Comparison of ENCODE assay signal across 8 mouse cellular contexts in the genomic region with DNA sequence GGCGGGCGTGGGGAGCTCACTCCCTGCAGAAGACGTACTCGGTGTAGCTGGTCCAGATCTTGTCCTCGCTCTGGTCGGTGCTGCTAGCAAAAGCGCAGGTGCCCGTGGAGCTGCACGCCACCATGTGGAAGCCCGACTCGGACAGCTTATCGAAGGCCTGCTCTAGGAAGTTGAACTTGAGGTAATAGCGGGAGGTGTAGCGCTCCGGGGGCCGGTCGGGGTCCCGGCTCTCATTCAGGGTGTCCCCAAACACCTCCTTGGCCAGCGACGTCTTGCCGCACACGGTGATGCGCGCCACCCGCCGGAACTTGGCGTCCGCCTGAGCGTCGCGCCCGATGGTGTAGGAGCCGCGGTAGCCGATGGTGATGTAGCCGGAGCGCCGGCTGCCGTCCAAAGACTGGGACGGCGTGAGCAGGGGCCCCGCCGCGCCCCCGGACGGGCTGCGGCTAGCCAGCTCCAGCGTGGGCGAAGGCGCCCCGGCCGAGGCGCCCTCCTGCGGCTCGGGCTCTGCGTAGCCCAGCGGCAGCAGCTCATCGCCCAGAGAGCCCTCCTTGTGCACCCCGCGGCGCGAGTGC. TPM values are rescaled to one million over a fixed set of nuclear protein-coding genes. Genes with fewer than 3 reads are reported as not detected.
DNase-seq lines count a peak whose midpoint lies in the region; ATAC-seq lines count a peak whose summit lies in the region.

No protein-coding gene starts in this region.

- H3K36me3 ChIP-seq in embryonic facial prominence, embryonic 15.5 days, result no peaks in the 10 kb centered on the region
- no peaks in the 10 kb centered on the region for H3K36me3 ChIP-seq in heart, embryonic 12.5 days
- no peaks in the 10 kb centered on the region for H3K36me3 ChIP-seq in kidney, embryonic 15.5 days
- H3K36me3 ChIP-seq in liver, embryonic 11.5 days (ENCODE audit: control insufficient read depth, insufficient read depth, low read length), result no peaks in the 10 kb centered on the region
- 0 out of 2 replicates have a peak, but pooled peaks cover 2% of the 10 kb centered on the region for H3K36me3 ChIP-seq in splenic B cell, adult 2 months (ENCODE audit: control insufficient read depth, insufficient read depth, low read length, poor library complexity, severe bottlenecking)

- peak; percentile 52 for DNase-seq in left cerebral cortex, adult 11 months (ENCODE audit: low spot score)
- no peak for DNase-seq in left cerebral cortex, postnatal 36 days (ENCODE audit: low spot score in 2 of 2)
- peak; percentile 64 for DNase-seq in liver, embryonic 11.5 days (ENCODE audit: low spot score)
- peak; percentile 83 for DNase-seq in splenic B cell, adult 2 months (ENCODE audit: low read depth, low spot score)

- intact Hi-C loops in left cerebral cortex, postnatal 36 days (cut with DNase I), result loop anchor here (2.0 to 5.0 kb wide), 5 partner anchors 79 to 799 kb away; no protein-coding TSS in a partner anchor

- ATAC-seq in embryonic facial prominence, embryonic 15.5 days (ENCODE audit: insufficient number of reproducible peaks, low FRiP score, low TSS enrichment, low read depth), result 0 out of 2 replicates have a peak, but pooled peaks have one; percentile 11
- ATAC-seq in heart, embryonic 12.5 days (ENCODE audit: insufficient number of reproducible peaks, low FRiP score), result peak; percentile 34
- ATAC-seq in kidney, embryonic 15.5 days (replicated peaks; ENCODE audit: low FRiP score), result peak; percentile 26
- peak; percentile 12 for ATAC-seq in liver, embryonic 11.5 days (replicated peaks; ENCODE audit: low FRiP score)
- peak; percentile 34; the same call in 1 of the 2 replicates for ATAC-seq in monocyte, adult 5-6 weeks (replicated peaks; ENCODE audit: insufficient number of reproducible peaks, low FRiP score, low TSS enrichment, poor library complexity, severe bottlenecking)

- H3K4me2 ChIP-seq in embryonic facial prominence, embryonic 15.5 days (replicated peaks), result peak overlapping the region; percentile 82
- peak overlapping the region; percentile 85 for H3K4me2 ChIP-seq in heart, embryonic 12.5 days
- H3K4me2 ChIP-seq in kidney, embryonic 15.5 days, result peak overlapping the region; percentile 98
- peak overlapping the region; percentile 96 for H3K4me2 ChIP-seq in liver, embryonic 11.5 days

- peak overlapping the region; percentile 95 for H3K27ac ChIP-seq in embryonic facial prominence, embryonic 15.5 days (replicated peaks)
- peak overlapping the region; percentile 9 for H3K27ac ChIP-seq in heart, embryonic 12.5 days (ENCODE audit: poor library complexity, severe bottlenecking)
- H3K27ac ChIP-seq in kidney, embryonic 15.5 days, result peak overlapping the region; percentile 91
- H3K27ac ChIP-seq in liver, embryonic 11.5 days (ENCODE audit: low read depth, low read length), result peak overlapping the region; percentile 30; the same call in 1 of the 2 replicates

- H3K9me3 ChIP-seq in embryonic facial prominence, embryonic 15.5 days (replicated peaks), result no peaks in the 10 kb centered on the region
- H3K9me3 ChIP-seq in heart, embryonic 12.5 days (replicated peaks), result no peaks in the 10 kb centered on the region
- H3K9me3 ChIP-seq in kidney, embryonic 15.5 days (replicated peaks), result no peaks in the 10 kb centered on the region
- H3K9me3 ChIP-seq in liver, embryonic 11.5 days (ENCODE audit: control insufficient read depth, low read length), result no peaks in the 10 kb centered on the region

- H3K27me3 ChIP-seq in embryonic facial prominence, embryonic 15.5 days, result no peaks in the 10 kb centered on the region
- H3K27me3 ChIP-seq in heart, embryonic 12.5 days (replicated peaks), result no peaks in the 10 kb centered on the region; the same call in 1 of the 2 replicates
- H3K27me3 ChIP-seq in kidney, embryonic 15.5 days, result no peaks in the 10 kb centered on the region
- H3K27me3 ChIP-seq in liver, embryonic 11.5 days (replicated peaks; ENCODE audit: control insufficient read depth, insufficient read depth, low read length), result peaks cover 11% of the 10 kb centered on the region; the same call in 1 of the 2 replicates
- H3K27me3 ChIP-seq in splenic B cell, adult 2 months (ENCODE audit: control insufficient read depth, insufficient read depth, low read length, poor library complexity, severe bottlenecking), result no peaks in the 10 kb centered on the region

- H3K9ac ChIP-seq in embryonic facial prominence, embryonic 15.5 days, result peak overlapping the region; percentile 82
- H3K9ac ChIP-seq in heart, embryonic 12.5 days, result peak overlapping the region; percentile 76
- H3K9ac ChIP-seq in kidney, embryonic 15.5 days, result peak overlapping the region; percentile 74
- H3K9ac ChIP-seq in liver, embryonic 11.5 days (ENCODE audit: low read depth, low read length), result peak overlapping the region; percentile 68

- WGBS in embryonic facial prominence, embryonic 15.5 days, result 0% methylated on average over 62 of the region's 62 CpGs
- under 1% methylated on average over 59 of the region's 62 CpGs for WGBS in heart, embryonic 12.5 days
- WGBS in kidney, embryonic 15.5 days, result 0% methylated on average over 61 of the region's 62 CpGs
- WGBS in liver, embryonic 11.5 days, result under 1% methylated on average over 62 of the region's 62 CpGs

- peak overlapping the region; percentile 69 for H3K4me3 ChIP-seq in embryonic facial prominence, embryonic 15.5 days (replicated peaks)
- H3K4me3 ChIP-seq in heart, embryonic 12.5 days, result peak overlapping the region; percentile 69
- peak overlapping the region; percentile 77 for H3K4me3 ChIP-seq in kidney, embryonic 15.5 days (replicated peaks)
- H3K4me3 ChIP-seq in liver, embryonic 11.5 days (ENCODE audit: low read depth, low read length), result peak overlapping the region; percentile 69

- no peaks in the 10 kb centered on the region for H3K4me1 ChIP-seq in embryonic facial prominence, embryonic 15.5 days
- H3K4me1 ChIP-seq in heart, embryonic 12.5 days (replicated peaks), result peaks cover 12% of the 10 kb centered on the region
- H3K4me1 ChIP-seq in kidney, embryonic 15.5 days, result peaks cover 25% of the 10 kb centered on the region
- peaks cover 3% of the 10 kb centered on the region; the same call in 1 of the 2 replicates for H3K4me1 ChIP-seq in liver, embryonic 11.5 days (replicated peaks; ENCODE audit: control insufficient read depth, insufficient read depth, low read length)

RNA-seq across cellular contexts. Expression of gene Kctd12, which starts 0.9 kb away (rescaled TPM):
- total RNA-seq in left cerebral cortex, postnatal 36 days (2021), result 10 to 100 TPM; 42.4 to 48.6 TPM
- 32.1 and 33.8 TPM in 2 replicates for polyA plus RNA-seq in embryonic facial prominence, embryonic 15.5 days (2015; fragmentation: Nextera tagmentation; extraction: Ambion mirVana)
- 4.8 and 5.4 TPM in 2 replicates for polyA plus RNA-seq in heart, embryonic 12.5 days (2016; fragmentation: Nextera tagmentation; extraction: Ambion mirVana)
- 11.0 and 11.2 TPM in 2 replicates for polyA plus RNA-seq in kidney, embryonic 15.5 days (2015; fragmentation: Nextera tagmentation; extraction: Ambion mirVana)
- polyA plus RNA-seq in liver, embryonic 11.5 days (2014; fragmentation: Nextera tagmentation; extraction: Ambion mirVana), result 5.8 TPM in 2 replicates
- 144 to 172 TPM (median 153 TPM) in 3 replicates for total RNA-seq in monocyte, adult 5-6 weeks (2017)

Comparison
In these comparisons a context has a peak if more than half of its experiments do, and no peak if none do; other contexts are left out.
1. DNase-seq: peak in left cerebral cortex, adult 11 months (single experiment), liver, embryonic 11.5 days (single experiment) and splenic B cell, adult 2 months (single experiment); none in left cerebral cortex, postnatal 36 days (0 of 2).
2. H3K27ac ChIP-seq: peak in every context shown above with its lines; median percentile 95 in embryonic facial prominence, embryonic 15.5 days; 91 in kidney, embryonic 15.5 days; 30 in liver, embryonic 11.5 days; 9 in heart, embryonic 12.5 days.
3. Peak in every context shown above with its lines, with median percentiles within 50 percentile points of each other: ATAC-seq, H3K4me2 ChIP-seq, H3K4me3 ChIP-seq and H3K9ac ChIP-seq.